Mouse (Mus musculus) kidney, adult 2 months (tissue): ENCODE data around the gene Mov10l1. TPM values are rescaled to one million over a fixed set of nuclear protein-coding genes. Genes with fewer than 3 reads are reported as not detected.

Experiments used
- DNase-seq: peaks from one replicate; pipeline ENCODE4 v3.0.0; 2021
- H3K27ac ChIP-seq: fragments of 200-500 bp; 2 replicates; pipeline ENCODE4 v1.5.1; 2012; ENCODE audit warnings: low read depth, low read length, control low read depth, inconsistent platforms; ENCODE audit not compliant: insufficient read depth
- H3K27me3 ChIP-seq: fragments of 200-500 bp; replicated peaks from 2 replicates; pipeline ENCODE4 v1.6.1; 2012; ENCODE audit warnings: mild to moderate bottlenecking, moderate library complexity, low read length, inconsistent platforms; ENCODE audit not compliant: control insufficient read depth, insufficient read depth
- H3K36me3 ChIP-seq: fragments of 200-500 bp; 2 replicates; pipeline ENCODE4 v1.6.1; 2012; ENCODE audit warnings: mild to moderate bottlenecking, moderate library complexity, low read length, inconsistent platforms; ENCODE audit not compliant: control insufficient read depth, insufficient read depth
- H3K4me1 ChIP-seq: fragments of 200-500 bp; 2 replicates; pipeline ENCODE4 v1.6.1; 2011; ENCODE audit warnings: low read length; ENCODE audit not compliant: control insufficient read depth, insufficient read depth
- H3K4me3 ChIP-seq: fragments of 200-500 bp; 2 replicates; pipeline ENCODE4 v1.5.1; 2011; ENCODE audit warnings: mild to moderate bottlenecking, low read depth, low read length, control low read depth; ENCODE audit not compliant: insufficient read depth
- CTCF ChIP-seq: fragments of 200-500 bp; conservative IDR thresholded peaks from 2 replicates; pipeline ENCODE4 v1.5.1; 2011; ENCODE audit warnings: low read depth, mild to moderate bottlenecking, control low read depth, low read length, moderate library complexity, mixed read lengths; ENCODE audit not compliant: insufficient read depth, insufficient read length
- POLR2A ChIP-seq: fragments of 200-500 bp; IDR thresholded peaks from one replicate; pipeline ENCODE4 v1.6.1; 2011; ENCODE audit warnings: low read depth, low read length, control low read depth
- WGBS: fragments of 180-500 bp; shearing (Covaris S2); methylation state at CpG from one replicate; pipeline ENCODE4 v1.1.7; 2018; 5-methylcytosine and 5-hydroxymethylcytosine counted together
- polyA plus RNA-seq: library from polyadenylated mRNA; depleted of rRNA; stranded (reverse); fragments of >200 nt; gene quantifications from 2 replicates; pipeline ENCODE4 v1.2.3, GENCODE M21; 2012; rRNA removed

Gene Mov10l1
- polyA plus RNA-seq, 1 experiment = 0.06 TPM

- no peak for DNase-seq
- H3K4me3 ChIP-seq = no peak overlapping the region
- H3K4me1 ChIP-seq = no peaks in the 10 kb centered on the region
- WGBS = 63% methylated on average over 5 of the region's 5 CpGs
- peaks cover 1% of the 10 kb centered on the region; the same call in 1 of the 2 replicates for H3K36me3 ChIP-seq
- TF ChIP-seq POLR2A = no peak
- TF ChIP-seq CTCF = no peak
- H3K27me3 ChIP-seq = no peaks in the 10 kb centered on the region
- H3K27ac ChIP-seq = no peak overlapping the region
Observed at GRCm38 (mm10) chr15:89102646-89103045, 119.9 kb downstream of the Mov10l1 start.

DNA sequence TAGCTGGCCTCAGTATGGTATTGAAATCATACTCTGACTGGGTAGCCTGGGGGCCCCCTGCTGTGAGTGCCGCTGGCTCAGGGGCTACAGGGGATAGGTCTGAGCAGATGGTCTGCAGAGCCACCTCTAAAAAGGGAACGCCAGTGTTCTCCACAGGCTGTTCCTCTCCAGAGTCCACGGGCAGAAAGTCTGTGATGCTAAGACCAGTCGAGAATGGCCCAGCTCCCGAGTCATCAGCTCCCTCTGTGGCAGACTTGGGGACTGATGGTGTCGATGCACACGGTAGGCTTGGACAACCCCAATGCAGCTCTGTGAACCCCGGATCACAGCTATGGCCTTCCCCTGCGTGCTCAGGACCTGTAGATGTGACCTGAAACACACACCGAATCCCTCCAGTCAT lies 121.2 kb downstream of the Mov10l1 start:
- TF ChIP-seq POLR2A (no peak), CTCF (no peak)
- WGBS = 89% methylated on average over 10 of the region's 10 CpGs
- Histone ChIP-seq H3K36me3 (peaks cover 1% of the 10 kb centered on the region; the same call in 1 of the 2 replicates), H3K4me1 (no peaks in the 10 kb centered on the region), H3K27me3 (no peaks in the 10 kb centered on the region), H3K27ac (no peak overlapping the region), H3K4me3 (no peak overlapping the region)
- DNase-seq = no peak

DNA sequence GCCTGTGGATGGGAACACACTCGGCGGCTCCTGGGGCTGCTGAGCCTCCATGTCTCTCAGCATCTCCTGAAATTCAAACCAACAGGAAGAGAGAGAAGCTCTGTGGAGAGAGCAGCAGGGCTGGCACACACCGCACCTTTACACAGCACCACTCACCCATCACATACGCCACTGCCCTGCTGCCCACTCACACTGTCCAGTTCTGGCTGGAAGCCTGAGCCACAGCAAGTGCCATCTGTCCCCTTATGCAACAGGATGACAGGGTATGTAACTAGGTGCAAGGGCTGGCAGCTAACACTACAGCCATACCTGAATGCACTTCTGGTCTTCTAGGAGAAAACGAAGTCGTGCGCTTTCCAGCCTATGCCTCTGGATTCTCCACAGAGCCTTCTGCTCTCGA lies 121.7 kb downstream of the Mov10l1 start:
- TF ChIP-seq CTCF (no peak), POLR2A (no peak)
- H3K27me3 ChIP-seq = no peaks in the 10 kb centered on the region

More for the DNA sequence above, 121.7 kb downstream of the Mov10l1 start:
- no peaks in the 10 kb centered on the region for H3K4me1 ChIP-seq
- 96% methylated on average over 8 of the region's 8 CpGs for WGBS
- DNase-seq = no peak
- peaks cover 1% of the 10 kb centered on the region; the same call in 1 of the 2 replicates for H3K36me3 ChIP-seq
- no peak overlapping the region for H3K27ac ChIP-seq
- H3K4me3 ChIP-seq = no peak overlapping the region

Other genes starting within 250 kb of the Mov10l1 start
- 11.0 and 11.6 TPM in 2 replicates for gene Brd1, start 248.7 kb upstream of the Mov10l1 start, polyA plus RNA-seq
- gene Zbed4, start 231.2 kb upstream of the Mov10l1 start, polyA plus RNA-seq = 5.2 and 5.6 TPM in 2 replicates
- gene Alg12, start 163.6 kb upstream of the Mov10l1 start, polyA plus RNA-seq = 18.1 and 21.3 TPM in 2 replicates
- 27.3 and 30.4 TPM in 2 replicates for gene Creld2, start 163.3 kb upstream of the Mov10l1 start, polyA plus RNA-seq
- 78.5 and 85.8 TPM in 2 replicates for gene Pim3, start 120.7 kb upstream of the Mov10l1 start, polyA plus RNA-seq
- gene Ttll8, start 28.5 kb upstream of the Mov10l1 start, polyA plus RNA-seq = 0.03 TPM in 2 replicates
- gene Mlc1, start 3.9 kb upstream of the Mov10l1 start, polyA plus RNA-seq = not detected in 2 replicates
- 0.08 and 0.19 TPM in 2 replicates for gene Panx2, start 76.8 kb downstream of the Mov10l1 start, polyA plus RNA-seq
- 47.2 and 51.0 TPM in 2 replicates for gene Trabd, start 92.2 kb downstream of the Mov10l1 start, polyA plus RNA-seq
- 55.9 and 68.7 TPM in 2 replicates for gene Selenoo, start 106.2 kb downstream of the Mov10l1 start, polyA plus RNA-seq
- 17.2 and 24.4 TPM in 2 replicates for gene Tubgcp6, start 140.2 kb downstream of the Mov10l1 start, polyA plus RNA-seq
- 26.5 and 27.7 TPM in 2 replicates for gene Hdac10, start 145.8 kb downstream of the Mov10l1 start, polyA plus RNA-seq
- 12.7 and 13.9 TPM in 2 replicates for gene Mapk12, start 157.8 kb downstream of the Mov10l1 start, polyA plus RNA-seq
- gene Mapk11, start 166.7 kb downstream of the Mov10l1 start, polyA plus RNA-seq = 6.0 and 7.9 TPM in 2 replicates
- 288 and 297 TPM in 2 replicates for gene Plxnb2, start 197.9 kb downstream of the Mov10l1 start, polyA plus RNA-seq
- gene Dennd6b, start 213.6 kb downstream of the Mov10l1 start, polyA plus RNA-seq = 11.2 and 15.0 TPM in 2 replicates
- gene Ppp6r2, start 228.6 kb downstream of the Mov10l1 start, polyA plus RNA-seq = 85.0 and 148 TPM in 2 replicates